Mouse (Mus musculus) layer of hippocampus, adult 9-10 months (tissue): ENCODE results near the gene Pign.

Experiments used
- DNase-seq: peaks from one replicate; pipeline ENCODE4 v3.0.0; 2022; ENCODE audit warnings: low spot score

Pign gene

GRCm38 (mm10) chr1:105663171-105663961, at the start of gene Pign, which contains the start of gene Relch:
Gene Pign (minus strand): TSS chr1:105663677.
Gene Relch (plus strand): TSS chr1:105663861.
- peak; percentile 96 for DNase-seq

- no peak for DNase-seq
Measured at GRCm38 (mm10) chr1:105712822-105713221, 49.3 kb upstream of the Pign start.

GRCm38 (mm10) chr1:105711227-105711626, 47.8 kb upstream of the Pign start:
- DNase-seq, result no peak

- no peak for DNase-seq
Measured at GRCm38 (mm10) chr1:105709415-105709814, 45.9 kb upstream of the Pign start.

- DNase-seq, result no peak
Measured at GRCm38 (mm10) chr1:105700984-105701530, 37.6 kb upstream of the Pign start.

GRCm38 (mm10) chr1:105695581-105695980, 32.1 kb upstream of the Pign start:
- no peak for DNase-seq

- DNase-seq, result no peak
Measured at GRCm38 (mm10) chr1:105685501-105685900, 22.0 kb upstream of the Pign start.

GRCm38 (mm10) chr1:105680587-105680986, 17.1 kb upstream of the Pign start:
- DNase-seq, result no peak

GRCm38 (mm10) chr1:105674763-105675162, 11.3 kb upstream of the Pign start:
- DNase-seq, result no peak

GRCm38 (mm10) chr1:105669700-105670099, 6.2 kb upstream of the Pign start:
- DNase-seq, result no peak

- no peak for DNase-seq
Measured at GRCm38 (mm10) chr1:105663962-105664812, 710 bp upstream of the Pign start.

GRCm38 (mm10) chr1:105662820-105663170, 682 bp downstream of the Pign start:
- DNase-seq, result no peak

- DNase-seq, result peak; percentile 81
Measured at GRCm38 (mm10) chr1:105660015-105660414, 3.5 kb downstream of the Pign start.

- no peak for DNase-seq
Measured at GRCm38 (mm10) chr1:105653981-105654380, 9.5 kb downstream of the Pign start.

- no peak for DNase-seq
Measured at GRCm38 (mm10) chr1:105650650-105651049, 12.8 kb downstream of the Pign start.

- no peak for DNase-seq
Measured at GRCm38 (mm10) chr1:105644093-105644492, 19.4 kb downstream of the Pign start.

- peak; percentile 16 for DNase-seq
Measured at GRCm38 (mm10) chr1:105630481-105630880, 33.0 kb downstream of the Pign start.

- no peak for DNase-seq
Measured at GRCm38 (mm10) chr1:105589673-105590072, 73.8 kb downstream of the Pign start.

GRCm38 (mm10) chr1:105588697-105589096, 74.8 kb downstream of the Pign start:
- no peak for DNase-seq

- DNase-seq, result no peak
Measured at GRCm38 (mm10) chr1:105582800-105583199, 80.7 kb downstream of the Pign start.

- no peak for DNase-seq
Measured at GRCm38 (mm10) chr1:105580909-105581308, 82.6 kb downstream of the Pign start.

- no peak for DNase-seq
Measured at GRCm38 (mm10) chr1:105566051-105566450, 97.4 kb downstream of the Pign start.

- DNase-seq, result no peak
Measured at GRCm38 (mm10) chr1:105564289-105564688, 99.2 kb downstream of the Pign start.
